Mouse (Mus musculus): ENCODE measurements around the gene Pcnp. TPM values are rescaled to one million over a fixed set of nuclear protein-coding genes. Genes with fewer than 3 reads are reported as not detected.
"Not testable (repeated sequence)": the region's sequence is repeated elsewhere in the genome, so short reads cannot be mapped to it uniquely, and the experiment has no call there.

Gene Pcnp
- 222 and 227 TPM in 2 replicates for polyA plus RNA-seq (2015; fragmentation: Nextera tagmentation; extraction: Ambion mirVana)

- H3K27ac ChIP-seq, result peak within 1 kb of the TSS; percentile 92
- peak within 1 kb of the TSS; percentile 92 for H3K9ac ChIP-seq
- H3K36me3 ChIP-seq, result peaks cover 12% of the 10 kb centered on the region
- H3K4me3 ChIP-seq (replicated peaks), result peak within 1 kb of the TSS; percentile 88
- under 1% methylated on average over 39 of the region's 39 CpGs for WGBS
- H3K9me3 ChIP-seq, result no peaks in the 10 kb centered on the region
- peak within 1 kb of the TSS; percentile 59 for H3K4me2 ChIP-seq
- peaks cover 6% of the 10 kb centered on the region for H3K4me1 ChIP-seq
- H3K27me3 ChIP-seq (replicated peaks), result no peaks in the 10 kb centered on the region
- peak; percentile 98 for ATAC-seq (ENCODE audit: insufficient read depth, low FRiP score, low read depth)
Measured at GRCm38 (mm10) chr16:56029661-56030082, at the start of gene Pcnp. Gene Pcnp, minus strand, starts transcription at chr16:56029739.

- peak overlapping the region; percentile 51 for H3K4me2 ChIP-seq
- H3K36me3 ChIP-seq, result no peaks in the 10 kb centered on the region
- H3K27ac ChIP-seq, result peak overlapping the region; percentile 94
- H3K4me3 ChIP-seq (replicated peaks), result peak overlapping the region; percentile 86
- H3K4me1 ChIP-seq, result peaks cover 4% of the 10 kb centered on the region; the same call in 1 of the 2 replicates
- H3K9ac ChIP-seq, result peak overlapping the region; percentile 73; the same call in 1 of the 2 replicates
- 12% methylated on average over 11 of the region's 11 CpGs for WGBS
- H3K9me3 ChIP-seq, result no peaks in the 10 kb centered on the region
- no peaks in the 10 kb centered on the region for H3K27me3 ChIP-seq (replicated peaks)
- no peak for ATAC-seq (ENCODE audit: insufficient read depth, low FRiP score, low read depth)
Measured at GRCm38 (mm10) chr16:56076121-56076869, 46.8 kb upstream of the Pcnp start.

GRCm38 (mm10) chr16:56075222-56076111, 45.9 kb upstream of the Pcnp start:
- H3K27me3 ChIP-seq (replicated peaks), result no peaks in the 10 kb centered on the region
- H3K4me1 ChIP-seq, result peaks cover 4% of the 10 kb centered on the region; the same call in 1 of the 2 replicates
- H3K9me3 ChIP-seq, result no peaks in the 10 kb centered on the region
- H3K4me2 ChIP-seq, result peak overlapping the region; percentile 51
- ATAC-seq (ENCODE audit: insufficient read depth, low FRiP score, low read depth), result peak; percentile 71
- H3K9ac ChIP-seq, result peak overlapping the region; percentile 73
- peak overlapping the region; percentile 94 for H3K27ac ChIP-seq
- no peaks in the 10 kb centered on the region for H3K36me3 ChIP-seq
- under 1% methylated on average over 46 of the region's 66 CpGs for WGBS
- H3K4me3 ChIP-seq (replicated peaks), result peak overlapping the region; percentile 86

- peak overlapping the region; percentile 51; the same call in 1 of the 2 replicates for H3K4me2 ChIP-seq
- H3K36me3 ChIP-seq, result no peaks in the 10 kb centered on the region
- no peak overlapping the region for H3K4me3 ChIP-seq (replicated peaks)
- 75% methylated on average over 5 of the region's 5 CpGs for WGBS
- ATAC-seq (ENCODE audit: insufficient read depth, low FRiP score, low read depth), result no peak
- H3K9me3 ChIP-seq, result no peaks in the 10 kb centered on the region
- H3K9ac ChIP-seq, result no peak overlapping the region
- no peaks in the 10 kb centered on the region for H3K27me3 ChIP-seq (replicated peaks)
- 0 out of 2 replicates have a peak overlapping the region, but pooled peaks have one; percentile 94 for H3K27ac ChIP-seq
- H3K4me1 ChIP-seq, result peaks cover 4% of the 10 kb centered on the region; the same call in 1 of the 2 replicates
Measured at GRCm38 (mm10) chr16:56074565-56074964, 45.0 kb upstream of the Pcnp start.

DNA sequence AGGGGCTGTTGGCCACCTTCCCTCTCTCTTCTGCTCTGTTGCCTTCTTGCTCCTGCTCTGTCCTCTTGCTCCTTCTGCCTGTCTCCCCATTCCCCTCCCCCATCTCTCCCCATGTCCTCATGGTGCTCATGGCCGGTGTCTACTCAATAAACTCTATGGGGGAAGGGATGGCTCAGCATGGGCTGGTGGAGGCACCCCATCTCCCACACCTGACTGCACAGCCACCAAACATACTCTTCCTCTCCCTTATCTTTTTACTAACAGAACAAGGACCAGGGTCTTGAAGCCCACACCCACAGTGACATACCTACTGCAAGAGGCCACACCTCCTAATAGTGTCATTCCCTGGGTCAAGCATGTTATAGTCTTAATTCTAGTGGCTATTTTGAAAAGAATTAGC, 44.6 kb upstream of the Pcnp start:
- Histone ChIP-seq H3K4me1 (peaks cover 4% of the 10 kb centered on the region; the same call in 1 of the 2 replicates), H3K4me3 (replicated peaks) (no peak overlapping the region), H3K9ac (no peak overlapping the region), H3K27ac (no peak overlapping the region), H3K27me3 (replicated peaks) (no peaks in the 10 kb centered on the region), H3K36me3 (no peaks in the 10 kb centered on the region), H3K4me2 (no peak overlapping the region), H3K9me3 (no peaks in the 10 kb centered on the region)
- ATAC-seq (ENCODE audit: insufficient read depth, low FRiP score, low read depth), result no peak
- WGBS, result 73% methylated on average over 1 of the region's 1 CpGs

DNA sequence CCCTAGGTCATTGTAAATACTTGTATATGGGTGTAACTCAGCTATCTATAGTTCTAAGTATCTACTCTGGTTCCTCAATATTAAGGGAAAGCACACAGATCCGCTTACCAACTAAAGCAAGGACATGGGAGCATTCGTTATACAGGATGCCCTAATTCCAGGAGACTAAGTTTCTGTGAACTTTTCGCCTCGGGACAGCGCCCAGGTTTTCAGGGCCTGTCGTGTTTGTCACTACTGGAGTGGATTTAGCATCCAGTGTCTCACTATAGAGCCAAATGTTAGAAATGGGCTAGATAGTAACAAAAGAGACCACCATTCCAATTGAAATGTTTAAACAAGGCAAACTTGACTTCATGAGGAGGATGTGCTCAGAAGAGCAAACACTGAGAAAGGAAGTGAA, 43.6 kb upstream of the Pcnp start:
- not testable (repeated sequence) for H3K4me1 ChIP-seq; H3K9me3 ChIP-seq; H3K27ac ChIP-seq; H3K4me3 ChIP-seq (replicated peaks); H3K36me3 ChIP-seq; H3K4me2 ChIP-seq; H3K27me3 ChIP-seq (replicated peaks); ATAC-seq (ENCODE audit: insufficient read depth, low FRiP score, low read depth); H3K9ac ChIP-seq
- WGBS, result 90% methylated on average over 6 of the region's 6 CpGs

DNA sequence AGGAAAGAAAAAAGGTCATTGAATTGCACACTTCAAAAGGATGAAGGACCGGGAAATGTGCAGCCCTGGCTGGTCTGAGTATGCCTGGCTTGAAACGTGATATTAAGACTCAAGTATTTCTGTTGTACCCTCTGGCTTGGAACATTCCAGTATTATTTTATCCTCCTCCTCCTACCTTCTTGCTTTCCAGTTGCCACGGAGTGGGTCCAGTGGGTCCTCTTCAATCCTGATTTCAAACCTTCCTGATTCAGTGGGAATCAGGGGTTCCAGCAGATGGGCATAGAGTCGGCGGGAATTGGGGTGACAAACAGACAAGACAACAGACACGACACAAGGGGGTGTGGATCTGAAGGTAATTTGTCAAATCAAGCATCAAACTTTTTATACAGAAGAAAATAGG, 43.0 kb upstream of the Pcnp start:
- 77% methylated on average over 6 of the region's 6 CpGs for WGBS
- no peaks in the 10 kb centered on the region for H3K9me3 ChIP-seq
- no peaks in the 10 kb centered on the region for H3K27me3 ChIP-seq (replicated peaks)
- H3K36me3 ChIP-seq, result no peaks in the 10 kb centered on the region
- H3K4me2 ChIP-seq, result no peak overlapping the region
- H3K27ac ChIP-seq, result no peak overlapping the region
- H3K9ac ChIP-seq, result no peak overlapping the region
- H3K4me3 ChIP-seq (replicated peaks), result no peak overlapping the region
- ATAC-seq (ENCODE audit: insufficient read depth, low FRiP score, low read depth), result no peak
- H3K4me1 ChIP-seq, result peaks cover 4% of the 10 kb centered on the region; the same call in 1 of the 2 replicates

GRCm38 (mm10) chr16:56071317-56072232, 42.0 kb upstream of the Pcnp start:
- H3K27me3 ChIP-seq (replicated peaks), result no peaks in the 10 kb centered on the region
- peak overlapping the region; percentile 26; the same call in 1 of the 2 replicates for H3K27ac ChIP-seq
- peak; percentile 87 for ATAC-seq (ENCODE audit: insufficient read depth, low FRiP score, low read depth)
- peaks cover 4% of the 10 kb centered on the region; the same call in 1 of the 2 replicates for H3K4me1 ChIP-seq
- no peaks in the 10 kb centered on the region for H3K9me3 ChIP-seq
- 36% methylated on average over 5 of the region's 5 CpGs for WGBS
- no peak overlapping the region for H3K9ac ChIP-seq
- no peaks in the 10 kb centered on the region for H3K36me3 ChIP-seq
- H3K4me2 ChIP-seq, result 0 out of 2 replicates have a peak overlapping the region, but pooled peaks have one; percentile 1
- H3K4me3 ChIP-seq (replicated peaks), result no peak overlapping the region

GRCm38 (mm10) chr16:56068523-56069070, 39.1 kb upstream of the Pcnp start:
- no peak for ATAC-seq (ENCODE audit: insufficient read depth, low FRiP score, low read depth)
- no peaks in the 10 kb centered on the region for H3K9me3 ChIP-seq
- H3K4me2 ChIP-seq, result no peak overlapping the region
- 90% methylated on average over 6 of the region's 6 CpGs for WGBS
- H3K4me3 ChIP-seq (replicated peaks), result no peak overlapping the region
- H3K4me1 ChIP-seq, result peaks cover 2% of the 10 kb centered on the region; the same call in 1 of the 2 replicates
- no peak overlapping the region for H3K9ac ChIP-seq
- H3K27ac ChIP-seq, result no peak overlapping the region
- H3K27me3 ChIP-seq (replicated peaks), result no peaks in the 10 kb centered on the region
- no peaks in the 10 kb centered on the region for H3K36me3 ChIP-seq

DNA sequence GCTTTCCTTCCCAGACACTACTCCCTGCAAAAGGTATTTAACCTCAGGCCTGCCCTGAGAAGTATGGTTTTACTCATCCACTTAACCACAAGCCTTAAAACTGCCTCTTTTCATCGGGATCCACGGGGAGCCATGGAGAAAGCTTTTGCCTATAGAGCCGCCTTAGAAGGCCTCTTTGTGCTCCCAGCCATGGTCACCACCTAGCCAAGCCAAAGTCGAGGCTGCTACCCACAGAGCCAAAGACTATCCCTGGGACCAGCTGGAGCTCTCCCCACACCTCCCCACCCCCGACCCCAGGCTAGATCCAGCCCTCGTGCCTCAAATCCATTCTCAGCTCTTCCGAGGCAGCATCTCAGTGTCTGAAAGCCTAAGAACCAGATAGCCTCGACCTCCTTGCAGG, 36.6 kb upstream of the Pcnp start:
- Histone ChIP-seq H3K4me2 (no peak overlapping the region), H3K36me3 (no peaks in the 10 kb centered on the region), H3K4me3 (replicated peaks) (no peak overlapping the region), H3K27ac (no peak overlapping the region), H3K27me3 (replicated peaks) (no peaks in the 10 kb centered on the region), H3K9me3 (no peaks in the 10 kb centered on the region), H3K9ac (no peak overlapping the region), H3K4me1 (peaks cover 2% of the 10 kb centered on the region; the same call in 1 of the 2 replicates)
- 52% methylated on average over 8 of the region's 8 CpGs for WGBS
- ATAC-seq (ENCODE audit: insufficient read depth, low FRiP score, low read depth), result no peak

All from stomach, embryonic 15.5 days (tissue).